Mouse (Mus musculus): ENCODE results near the gene Tmem91.

Gene Tmem91

GRCm38 (mm10) chr7:25671686-25672085 is 3.3 kb downstream of the Tmem91 start:
- no peak for DNase-seq (ENCODE audit: extremely low spot score, low spot score)

GRCm38 (mm10) chr7:25670096-25670495 is 4.9 kb downstream of the Tmem91 start:
- DNase-seq (ENCODE audit: extremely low spot score, low spot score) = no peak

- no peak for DNase-seq (ENCODE audit: extremely low spot score, low spot score)
Observed at GRCm38 (mm10) chr7:25669631-25670030, 5.3 kb downstream of the Tmem91 start.

- DNase-seq (ENCODE audit: extremely low spot score, low spot score) = no peak
Observed at GRCm38 (mm10) chr7:25669158-25669557, 5.8 kb downstream of the Tmem91 start.

GRCm38 (mm10) chr7:25666381-25666780 is 8.6 kb downstream of the Tmem91 start:
- no peak for DNase-seq (ENCODE audit: extremely low spot score, low spot score)

GRCm38 (mm10) chr7:25658657-25659472 is 16.1 kb downstream of the Tmem91 start, which contains the start of the genes Bckdha and Exosc5:
Bckdha (minus strand) TSS chr7:25658981.
Exosc5 (plus strand) TSS chr7:25659164.
- peak; percentile 97 for DNase-seq (ENCODE audit: extremely low spot score, low spot score)

GRCm38 (mm10) chr7:25657785-25658184 is 17.2 kb downstream of the Tmem91 start:
- DNase-seq (ENCODE audit: extremely low spot score, low spot score) = no peak

- no peak for DNase-seq (ENCODE audit: extremely low spot score, low spot score)
Observed at GRCm38 (mm10) chr7:25655601-25656428, 19.2 kb downstream of the Tmem91 start.

GRCm38 (mm10) chr7:25652244-25652759 is 22.7 kb downstream of the Tmem91 start:
- no peak for DNase-seq (ENCODE audit: extremely low spot score, low spot score)

- DNase-seq (ENCODE audit: extremely low spot score, low spot score) = no peak
Observed at GRCm38 (mm10) chr7:25651281-25651680, 23.7 kb downstream of the Tmem91 start.

GRCm38 (mm10) chr7:25649839-25650238 is 25.1 kb downstream of the Tmem91 start:
- no peak for DNase-seq (ENCODE audit: extremely low spot score, low spot score)

GRCm38 (mm10) chr7:25647574-25648123 is 27.3 kb downstream of the Tmem91 start:
- no peak for DNase-seq (ENCODE audit: extremely low spot score, low spot score)

- no peak for DNase-seq (ENCODE audit: extremely low spot score, low spot score)
Observed at GRCm38 (mm10) chr7:25645074-25645473, 29.9 kb downstream of the Tmem91 start.

GRCm38 (mm10) chr7:25644631-25645030 is 30.3 kb downstream of the Tmem91 start:
- no peak for DNase-seq (ENCODE audit: extremely low spot score, low spot score)

GRCm38 (mm10) chr7:25644136-25644535 is 30.8 kb downstream of the Tmem91 start:
- DNase-seq (ENCODE audit: extremely low spot score, low spot score) = no peak

GRCm38 (mm10) chr7:25639754-25640153 is 35.2 kb downstream of the Tmem91 start:
- no peak for DNase-seq (ENCODE audit: extremely low spot score, low spot score)

GRCm38 (mm10) chr7:25637099-25637498 is 37.9 kb downstream of the Tmem91 start:
- DNase-seq (ENCODE audit: extremely low spot score, low spot score) = no peak

- no peak for DNase-seq (ENCODE audit: extremely low spot score, low spot score)
Observed at GRCm38 (mm10) chr7:25636373-25636772, 38.6 kb downstream of the Tmem91 start.

- DNase-seq (ENCODE audit: extremely low spot score, low spot score) = no peak
Observed at GRCm38 (mm10) chr7:25632679-25633078, 42.3 kb downstream of the Tmem91 start.

- DNase-seq (ENCODE audit: extremely low spot score, low spot score) = no peak
Observed at GRCm38 (mm10) chr7:25628323-25628620, 46.7 kb downstream of the Tmem91 start.

- peak; percentile 54 for DNase-seq (ENCODE audit: extremely low spot score, low spot score)
Observed at GRCm38 (mm10) chr7:25627431-25628322, 47.3 kb downstream of the Tmem91 start.

Data from neural tube, embryonic 10.5 days (tissue).